Mouse (Mus musculus): ENCODE results near the gene Fndc3a. TPM values are rescaled to one million over a fixed set of nuclear protein-coding genes. Genes with fewer than 3 reads are reported as not detected.

Fndc3a gene
- polyA plus RNA-seq, 1 experiment from 2014 or later, result 59.1 TPM

Other genes starting within 250 kb of the Fndc3a start
- gene Gm9195, start 218.2 kb downstream of the Fndc3a start, polyA plus RNA-seq (2015; fragmentation: Nextera tagmentation; extraction: Ambion mirVana), result not detected in 2 replicates